Mouse (Mus musculus) heart, postnatal 25 days (tissue): Measurements from ENCODE around the gene Tgoln1. TPM values are rescaled to one million over a fixed set of nuclear protein-coding genes. Genes with fewer than 3 reads are reported as not detected.

ENCODE experiments used
- DNase-seq: peaks from one replicate; pipeline ENCODE4 v3.0.0; 2022; ENCODE audit warnings: low spot score
- intact Hi-C: fragments of 180-260 bp; cut with DNase I; formaldehyde crosslinking; loops from one replicate; pipeline ENCODE4 v1.15.1; 2025
- total RNA-seq, 2 experiments: library from RNA; stranded (reverse); gene quantifications; 2 replicates each; pipeline ENCODE4 v1.2.3; 2021

Tgoln1 gene
- total RNA-seq, 2 experiments from 2014 or later = 46.3 to 50.5 TPM

GRCm38 (mm10) chr6:72565506-72565905 is 51.3 kb downstream of the Tgoln1 start:
- intact Hi-C loops = no loop called here
- no peak for DNase-seq

- DNase-seq = no peak
- intact Hi-C loops = no loop called here
Measured at GRCm38 (mm10) chr6:72562894-72563293, 53.9 kb downstream of the Tgoln1 start.

- DNase-seq = no peak
- intact Hi-C loops = no loop called here
Measured at GRCm38 (mm10) chr6:72562486-72562885, 54.3 kb downstream of the Tgoln1 start.

- intact Hi-C loops = no loop called here
- DNase-seq = no peak
Measured at GRCm38 (mm10) chr6:72560801-72561200, 56.0 kb downstream of the Tgoln1 start.

Other genes with a start within 250 kb of the Tgoln1 start
- gene Vamp5, start 236.5 kb downstream of the Tgoln1 start, total RNA-seq = 10 to 100 TPM; 56.3 to 59.6 TPM
- 10 to 100 TPM; 72.2 to 74.1 TPM for gene Vamp8, start 226.3 kb downstream of the Tgoln1 start, total RNA-seq
- 10 to 100 TPM; 33.3 to 35.0 TPM for gene Ggcx, start 202.7 kb downstream of the Tgoln1 start, total RNA-seq
- gene Mat2a, start 177.4 kb downstream of the Tgoln1 start, total RNA-seq = 100 to 1,000 TPM; 106 to 141 TPM
- gene Sh2d6, start 95.3 kb downstream of the Tgoln1 start, total RNA-seq = not detected
- 1 to 10 TPM; 6.5 to 8.7 TPM for gene Capg, start 72.6 kb downstream of the Tgoln1 start, total RNA-seq
- 10 to 100 TPM; 11.3 to 19.8 TPM for gene Elmod3, start 18.6 kb downstream of the Tgoln1 start, total RNA-seq
- gene Retsat, start 18.5 kb downstream of the Tgoln1 start, total RNA-seq = 100 to 1,000 TPM; 155 to 157 TPM
- 10 to 100 TPM; 10.4 to 11.8 TPM for gene Tcf7l1, start 172.3 kb upstream of the Tgoln1 start, total RNA-seq